Mouse (Mus musculus) spleen, adult 18-20 months (tissue): ENCODE data around the gene Kcnma1.

ENCODE experiments used
- DNase-seq, 2 experiments: peaks; one replicate each; pipeline ENCODE4 v3.0.0; 2022; ENCODE audit warnings: mixed read lengths in 2 of 2

Gene Kcnma1

DNA sequence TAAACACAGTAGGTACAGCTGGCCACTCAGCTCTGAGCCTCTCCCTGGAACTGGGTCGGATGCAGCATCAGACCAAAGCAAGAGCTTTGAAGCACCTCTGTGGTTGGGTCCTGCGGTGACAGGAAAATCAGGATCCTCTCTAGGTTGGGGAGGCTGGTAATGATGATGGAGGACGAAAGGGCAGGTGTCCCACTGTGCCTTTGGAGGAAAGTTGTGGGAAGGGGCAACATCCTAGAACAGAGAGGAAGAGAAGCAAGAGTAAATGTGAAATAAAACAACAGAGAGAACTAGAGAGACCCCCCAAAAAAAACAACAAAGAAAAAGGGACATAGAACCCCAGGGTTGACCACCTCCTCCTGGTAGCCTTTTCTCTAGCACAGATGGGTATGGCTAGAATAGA is at the start of gene Kcnma1:
TSS of gene Kcnma1 (minus strand) at position 101 of the 400 bp plus-strand sequence.
- DNase-seq, result no peak

DNA sequence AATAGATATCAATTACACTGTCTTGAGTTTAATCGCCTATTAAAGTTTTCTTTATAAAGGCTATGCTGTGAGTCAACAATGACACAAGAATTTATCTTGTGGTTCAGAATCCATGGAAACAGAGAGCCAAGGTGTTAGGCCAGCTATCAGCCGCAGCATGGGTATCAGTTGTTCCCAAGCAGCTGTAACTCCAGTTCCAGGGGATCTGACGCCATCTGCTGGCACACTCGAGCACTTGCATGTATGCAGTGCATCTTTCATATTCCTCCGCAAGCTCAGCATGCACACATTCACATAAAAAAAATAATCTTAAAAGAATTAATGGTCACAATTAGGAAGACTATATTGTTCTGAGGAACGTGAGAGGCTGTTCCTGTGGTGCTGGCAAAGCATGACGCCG is 45.5 kb upstream of the Kcnma1 start:
- no peak for DNase-seq

DNA sequence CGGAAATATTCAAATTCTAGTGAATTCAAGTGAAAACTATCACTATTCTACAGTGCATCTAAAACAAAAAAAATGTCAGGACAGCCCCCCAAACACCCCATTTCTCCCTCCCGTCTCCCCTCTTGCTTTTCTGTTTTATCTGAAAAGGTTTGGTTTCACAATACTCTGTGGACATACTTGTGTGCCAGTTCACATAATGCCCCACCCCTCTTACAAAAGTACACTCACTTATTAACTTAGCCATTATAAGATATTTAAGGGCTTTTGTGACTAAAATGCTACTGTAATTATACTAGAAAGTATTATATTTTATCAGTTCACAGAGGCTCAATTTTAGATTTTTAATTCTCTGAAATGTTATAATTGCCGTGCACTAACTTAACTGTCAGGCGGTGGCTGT is 45.0 kb upstream of the Kcnma1 start:
- no peak for DNase-seq

DNA sequence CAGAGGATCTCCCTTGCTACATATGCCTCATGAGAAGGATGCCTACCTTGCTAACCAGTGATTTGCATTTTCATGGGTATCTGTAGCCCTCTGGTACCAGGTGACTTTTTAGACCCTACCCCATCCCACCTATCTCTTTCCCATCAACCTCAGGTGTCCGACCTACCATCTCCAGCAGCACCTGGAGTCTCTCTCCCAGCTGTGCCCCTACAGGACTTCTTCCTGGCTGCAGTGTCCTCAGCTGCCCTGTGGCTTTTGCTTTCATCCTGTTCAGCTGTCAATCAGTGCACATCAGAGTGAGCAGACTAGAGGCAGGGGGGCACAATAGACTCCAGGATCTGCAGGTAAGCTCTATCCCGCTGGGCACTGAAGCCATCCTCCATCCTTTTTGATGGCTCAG is 37.5 kb upstream of the Kcnma1 start:
- DNase-seq, result no peak

DNA sequence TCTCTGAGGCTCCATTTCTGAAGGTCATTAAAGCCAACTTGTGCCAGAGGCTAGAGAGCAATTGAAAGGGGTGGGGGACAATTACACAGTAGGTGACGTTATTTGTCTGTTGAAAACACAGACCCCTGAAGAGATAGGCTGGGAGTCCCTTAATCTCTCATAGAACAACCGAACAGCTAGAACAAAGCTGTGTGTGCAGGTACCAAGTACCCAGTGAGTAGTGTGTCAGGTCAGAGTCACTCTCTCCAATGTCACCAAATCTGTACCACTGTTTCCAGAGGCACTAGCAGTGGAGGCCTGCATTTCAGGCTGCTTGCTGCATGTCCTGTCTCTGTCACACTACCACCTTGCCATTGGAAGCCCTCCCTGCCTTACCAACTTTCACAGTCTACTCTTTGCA is 22.3 kb upstream of the Kcnma1 start:
- no peak for DNase-seq

DNA sequence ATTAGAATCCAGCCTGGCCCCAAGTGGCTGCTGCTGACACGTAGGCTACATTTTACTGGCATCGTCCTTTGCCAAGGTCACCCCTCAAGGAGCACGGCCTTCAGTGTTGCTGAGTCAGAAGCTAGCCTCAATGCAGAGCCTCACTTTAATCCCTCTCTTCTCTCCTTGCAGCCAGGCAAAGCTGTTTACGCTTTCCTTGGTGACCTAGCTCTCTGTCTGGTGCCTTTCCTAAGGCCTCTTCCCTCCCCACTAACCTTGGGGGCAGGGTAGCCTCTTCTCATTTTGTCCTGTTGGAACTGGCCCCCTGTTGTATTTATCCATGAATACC is 21.9 kb upstream of the Kcnma1 start:
- DNase-seq, result no peak

DNA sequence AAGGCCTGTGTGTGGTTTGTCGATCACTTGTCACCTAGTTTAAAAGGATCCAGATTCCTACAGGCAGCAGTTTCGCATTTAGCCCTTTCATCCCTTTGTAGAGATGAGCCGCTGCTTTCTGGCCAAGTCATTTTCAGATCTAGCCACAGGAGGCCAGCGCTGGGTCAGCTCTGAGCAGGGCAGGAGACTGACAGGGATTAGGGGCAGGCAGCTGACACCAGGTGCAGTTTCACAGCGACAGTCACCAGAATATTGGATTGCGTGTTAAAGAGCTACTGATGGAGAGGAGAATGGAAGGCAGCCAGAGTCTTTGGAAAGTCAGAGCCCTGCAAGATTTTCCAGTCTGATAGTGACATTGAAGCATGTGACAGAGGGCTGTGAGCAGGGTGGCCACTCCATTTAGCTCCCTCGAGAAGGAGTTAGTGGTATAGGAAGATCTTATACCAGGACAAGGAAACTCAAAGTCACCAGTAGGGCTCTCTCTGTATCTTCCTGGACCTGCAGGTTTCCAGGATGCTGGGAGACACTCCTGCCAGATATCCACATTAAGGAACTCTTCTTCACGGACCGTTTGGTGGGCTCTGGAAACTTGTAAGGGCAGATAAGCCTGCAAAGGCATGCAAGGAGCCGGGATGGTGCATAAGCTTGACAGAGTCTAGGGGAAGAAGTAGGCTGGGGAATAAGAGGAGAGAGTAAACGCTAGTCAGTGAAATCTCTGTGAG is 21.4 kb upstream of the Kcnma1 start:
- DNase-seq, result no peak

DNA sequence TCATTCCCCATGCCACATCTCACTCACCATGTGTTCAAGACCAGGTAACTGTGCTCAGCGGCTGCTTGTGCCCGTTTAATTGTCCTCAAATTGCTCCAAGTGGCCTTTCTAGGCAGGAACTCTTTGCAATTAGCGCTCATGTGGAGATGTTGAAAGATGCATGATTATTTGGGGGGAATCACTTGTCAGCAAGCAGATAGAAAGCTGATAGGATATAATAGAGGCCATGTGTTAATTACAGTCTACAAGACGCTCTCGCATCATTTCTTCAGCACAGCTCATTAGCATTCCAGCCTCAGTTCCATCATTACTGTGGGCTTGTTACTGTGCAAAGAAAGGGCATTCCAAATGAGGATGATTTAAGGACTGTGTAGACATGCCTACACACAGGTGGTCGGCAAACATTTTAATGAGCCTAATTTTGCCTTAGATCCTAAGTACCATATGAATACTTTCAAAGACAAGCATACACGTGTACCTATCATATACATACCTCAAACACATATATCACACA is 18.6 kb upstream of the Kcnma1 start:
- DNase-seq, result no peak

DNA sequence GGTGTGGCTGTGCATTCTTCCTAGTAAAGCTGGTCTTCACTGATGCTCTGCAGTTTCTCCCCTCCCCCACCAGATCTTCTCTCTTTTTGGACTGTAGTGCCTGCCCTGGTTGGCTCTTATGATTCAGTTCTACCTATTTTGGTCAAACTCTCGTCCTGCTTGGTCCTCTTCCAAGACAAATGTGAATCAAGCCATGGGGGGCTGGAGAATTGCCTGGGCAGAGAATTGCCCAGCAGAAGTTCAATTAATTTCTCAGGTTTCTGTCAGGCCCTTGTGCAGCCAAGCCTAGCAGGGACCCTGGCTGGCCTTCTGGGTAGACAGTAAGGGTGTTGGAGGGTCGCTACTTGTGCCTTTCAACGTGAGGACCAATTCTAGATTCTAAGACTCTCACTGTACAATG is 17.9 kb upstream of the Kcnma1 start:
- no peak for DNase-seq

DNA sequence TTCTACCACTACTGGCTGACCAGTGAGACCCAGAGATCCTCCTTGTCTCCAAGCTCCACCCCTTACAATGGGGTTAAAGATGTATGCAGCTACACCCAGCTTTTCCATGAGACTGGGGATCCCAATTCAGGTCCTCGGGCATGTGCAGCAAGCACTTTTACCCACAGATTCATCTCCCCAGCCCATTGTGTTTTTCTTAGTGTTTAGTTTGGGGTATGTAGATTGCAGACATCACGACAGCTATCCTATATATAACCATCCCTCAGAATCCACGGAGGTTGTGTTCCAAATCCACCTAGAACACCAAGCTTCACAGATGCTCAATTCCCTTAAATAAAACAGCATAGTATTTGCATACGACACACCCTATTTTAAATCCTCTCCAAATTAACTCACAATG is 6.4 kb upstream of the Kcnma1 start:
- DNase-seq, result no peak

DNA sequence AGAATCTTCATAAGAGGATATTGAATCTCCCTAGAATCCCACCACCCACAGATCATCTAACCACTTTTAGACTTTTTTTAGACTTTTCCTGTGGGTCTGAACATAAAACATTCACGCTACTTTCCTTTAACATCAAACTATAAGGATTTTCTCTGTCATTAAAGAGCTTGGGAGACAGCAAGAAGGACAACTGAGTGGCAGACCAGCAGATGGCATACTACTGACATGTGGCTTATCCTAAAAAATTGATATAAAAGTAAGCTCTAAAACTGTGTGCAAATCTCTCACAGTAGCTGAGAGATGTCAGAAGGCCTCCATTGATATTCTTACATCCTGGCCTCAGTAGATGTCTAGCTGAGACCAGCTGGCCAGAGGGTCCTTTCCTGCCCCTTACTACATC is 4.3 kb downstream of the Kcnma1 start:
- no peak for DNase-seq

DNA sequence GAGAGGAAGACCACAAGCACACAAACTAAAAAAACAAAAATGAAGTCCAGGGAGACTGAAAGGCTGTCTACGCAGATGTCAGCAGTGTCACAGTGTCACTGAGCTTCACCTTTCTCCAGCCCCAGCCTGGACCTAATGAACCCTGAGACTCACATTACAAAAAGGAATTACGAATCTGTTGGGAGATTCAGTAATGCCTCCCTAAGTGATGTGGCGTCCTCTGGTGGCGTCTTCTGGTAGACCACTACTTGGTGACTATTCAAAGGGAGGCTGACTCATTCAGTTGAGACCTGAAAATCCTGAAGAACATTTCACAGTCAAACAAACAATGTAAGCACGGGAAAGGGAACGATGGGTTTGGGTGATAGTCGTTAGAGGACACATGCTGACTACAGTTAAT is 6.0 kb downstream of the Kcnma1 start:
- DNase-seq, result peak in 1 of 2 experiments; percentile 10

DNA sequence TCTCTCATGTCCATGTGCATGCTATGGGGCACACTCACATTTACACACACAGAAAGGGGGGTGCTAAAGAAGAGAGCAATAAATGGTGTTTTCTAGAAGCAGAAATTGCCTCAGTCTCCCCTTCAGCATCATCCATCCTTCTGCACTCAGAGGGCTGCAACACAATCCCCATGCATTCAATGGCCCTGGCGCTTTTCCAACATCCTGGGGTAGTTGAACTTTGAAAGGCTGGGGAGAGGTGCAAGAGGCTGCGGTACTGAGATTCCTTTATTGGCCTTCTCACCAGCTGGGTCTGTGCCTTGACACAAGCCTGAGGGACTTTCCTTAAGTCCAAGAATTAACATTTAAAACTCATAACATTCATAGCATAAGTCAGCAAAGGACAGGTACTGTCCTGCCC is 8.0 kb downstream of the Kcnma1 start:
- DNase-seq, result no peak

DNA sequence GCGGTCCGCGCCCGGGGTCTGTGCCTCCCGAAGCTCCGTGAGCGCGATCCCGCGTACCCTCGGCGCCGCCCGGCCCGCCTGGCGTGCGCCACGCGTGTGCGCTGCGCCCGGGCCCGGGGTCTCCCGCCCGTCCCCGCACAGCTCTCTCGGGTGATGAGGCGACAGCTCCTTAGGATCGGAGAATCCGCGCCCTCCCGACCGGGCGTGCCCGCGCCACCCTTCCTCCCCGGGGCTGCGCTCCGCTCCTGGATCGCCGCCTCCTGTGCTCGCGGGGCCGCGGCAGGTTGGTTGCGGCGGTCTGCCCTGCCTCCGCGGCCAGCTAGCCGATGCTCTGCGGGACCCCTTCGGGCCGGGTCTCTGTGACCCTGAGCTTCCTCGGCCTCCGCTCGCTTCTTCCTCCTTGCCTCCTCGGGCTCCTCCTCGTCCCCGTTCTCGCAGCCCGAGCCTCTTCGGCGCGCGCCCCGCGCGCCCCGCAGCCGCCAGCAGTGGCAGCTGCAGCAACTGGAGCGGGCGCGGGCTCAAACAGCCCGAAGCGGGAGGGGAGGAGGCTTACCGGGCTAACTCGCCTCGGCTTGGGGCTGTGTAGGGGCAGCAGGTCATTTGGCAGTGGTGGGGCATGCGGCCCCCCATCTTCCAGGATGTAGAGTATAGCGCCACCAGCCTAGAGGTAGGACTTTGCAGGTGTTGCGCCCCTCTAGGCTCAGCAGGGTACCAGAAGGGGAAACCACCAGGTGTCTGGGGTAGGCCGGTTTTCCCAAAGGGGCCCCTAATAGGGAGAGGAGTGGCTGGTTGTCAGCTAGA is 9.6 kb downstream of the Kcnma1 start:
- DNase-seq, result no peak

DNA sequence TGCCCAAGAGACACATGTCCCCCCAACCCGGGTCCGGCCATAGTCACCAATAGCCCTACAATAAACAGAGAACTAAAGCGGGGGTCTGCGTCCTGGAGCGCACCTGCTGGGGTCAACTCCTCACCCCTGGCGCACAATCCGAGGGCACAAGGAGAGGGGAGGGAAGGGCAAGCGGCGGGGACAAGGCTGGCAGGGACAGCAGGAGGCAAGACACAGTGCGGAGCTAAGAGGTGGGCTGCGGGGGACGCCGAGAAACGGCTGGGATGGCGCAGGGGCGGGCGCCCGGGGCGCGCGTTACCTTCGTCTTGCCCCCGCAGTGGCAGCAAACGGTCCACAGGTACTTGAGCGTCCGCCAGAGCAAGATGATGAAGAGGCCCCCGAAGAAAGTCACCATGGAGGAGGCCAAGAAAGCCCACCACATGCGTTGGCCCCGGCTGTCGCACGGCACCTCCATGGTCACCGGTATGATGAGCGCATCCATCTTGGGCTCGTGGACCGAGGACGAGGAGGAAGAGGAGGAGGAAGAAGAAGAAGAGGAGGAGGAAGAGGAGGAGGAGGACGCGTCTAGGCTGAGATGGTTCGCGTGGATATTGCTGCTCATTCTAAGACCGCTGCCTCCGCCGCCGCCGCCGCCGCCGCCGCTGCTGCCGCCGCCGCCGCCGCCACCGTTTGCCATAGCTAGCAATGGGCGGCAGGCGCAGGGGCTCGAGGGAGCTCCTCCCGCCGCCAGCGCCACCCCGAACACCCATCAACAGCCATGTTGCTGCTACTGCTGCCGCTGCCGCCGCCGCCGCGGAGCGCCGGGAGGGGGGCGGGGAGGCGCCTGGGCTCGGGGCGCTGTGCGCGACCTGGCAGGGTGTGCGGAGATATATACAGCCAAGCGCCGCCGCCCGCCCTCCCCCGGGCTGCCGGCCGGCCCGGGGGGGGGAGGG is 10.6 kb downstream of the Kcnma1 start:
- no peak for DNase-seq

DNA sequence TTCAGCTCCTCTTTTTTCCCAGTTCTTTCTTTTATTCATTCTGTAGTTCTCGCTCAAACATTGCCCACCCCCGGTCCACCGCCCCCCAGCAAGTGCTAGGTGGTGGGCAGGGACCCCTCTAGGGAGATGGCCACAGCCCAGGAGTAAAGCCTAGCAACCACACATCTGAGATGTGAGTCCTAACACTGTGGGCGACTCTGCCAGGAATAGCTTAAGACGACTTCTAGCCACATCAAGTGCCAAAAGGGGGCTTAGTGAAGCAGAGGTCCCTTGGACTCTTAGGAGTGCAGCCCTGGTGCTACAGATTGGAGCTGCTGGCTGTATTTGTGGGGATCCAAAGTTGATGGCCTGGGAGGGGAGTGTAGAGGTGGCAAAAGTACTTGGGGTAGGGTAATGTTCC is 11.6 kb downstream of the Kcnma1 start:
- no peak for DNase-seq

DNA sequence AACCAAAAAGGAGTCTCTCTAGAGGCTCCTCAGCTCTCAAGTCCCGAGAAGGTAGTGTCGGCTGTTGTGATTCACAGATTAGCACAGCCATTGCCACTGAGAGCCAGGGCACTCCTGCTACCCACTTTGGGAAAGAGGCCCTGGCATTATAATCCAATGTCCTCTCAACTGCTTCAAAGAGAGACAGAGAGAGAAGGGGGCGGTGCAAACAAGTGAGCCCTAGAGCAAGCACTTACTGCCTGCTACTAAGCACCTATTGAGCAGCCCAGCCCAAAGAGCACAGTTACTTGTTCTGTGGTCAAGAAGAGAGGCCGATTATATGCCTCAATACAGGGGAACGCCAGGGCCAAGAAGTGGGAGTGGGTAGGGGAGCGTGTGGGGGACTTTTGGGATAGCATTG is 16.4 kb downstream of the Kcnma1 start:
- no peak for DNase-seq

DNA sequence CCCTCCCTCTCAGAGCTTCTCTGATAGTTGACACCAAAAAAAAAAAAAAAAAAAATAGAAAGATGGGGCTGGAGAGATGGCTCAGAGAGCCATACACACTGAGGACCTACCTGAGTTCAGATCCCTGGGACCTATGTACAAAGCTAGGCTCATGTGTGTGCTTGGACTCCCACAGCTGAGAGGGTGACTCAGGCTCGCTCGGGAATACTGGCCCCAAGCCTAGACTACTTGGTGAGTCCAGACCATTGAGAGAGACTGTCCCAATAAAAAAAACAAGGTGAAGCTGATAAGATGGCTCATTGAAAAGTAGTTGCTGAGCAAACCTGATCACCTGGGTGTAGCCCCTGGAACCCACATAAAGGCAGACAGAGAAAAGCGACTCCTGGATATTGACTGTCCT is 18.5 kb downstream of the Kcnma1 start:
- DNase-seq, result no peak

DNA sequence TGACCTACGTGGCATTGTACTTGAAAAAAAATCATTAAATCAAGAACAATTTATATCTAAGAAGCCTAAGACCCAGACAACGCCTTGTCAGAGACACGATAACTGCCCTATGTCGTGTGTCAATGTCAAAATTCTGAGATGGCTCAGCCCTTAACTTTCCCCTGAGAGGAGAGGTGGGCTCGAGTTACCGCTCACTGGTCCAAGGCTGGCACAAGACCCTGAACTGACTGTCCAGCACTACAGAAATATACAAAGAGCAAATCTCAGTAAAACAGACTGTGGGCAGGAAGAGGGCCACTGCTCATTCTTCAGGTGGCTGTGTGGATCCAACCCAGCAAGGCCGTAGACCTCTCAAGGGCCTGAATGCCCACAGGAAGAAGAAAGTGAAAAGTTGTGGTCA is 23.4 kb downstream of the Kcnma1 start:
- no peak for DNase-seq

DNA sequence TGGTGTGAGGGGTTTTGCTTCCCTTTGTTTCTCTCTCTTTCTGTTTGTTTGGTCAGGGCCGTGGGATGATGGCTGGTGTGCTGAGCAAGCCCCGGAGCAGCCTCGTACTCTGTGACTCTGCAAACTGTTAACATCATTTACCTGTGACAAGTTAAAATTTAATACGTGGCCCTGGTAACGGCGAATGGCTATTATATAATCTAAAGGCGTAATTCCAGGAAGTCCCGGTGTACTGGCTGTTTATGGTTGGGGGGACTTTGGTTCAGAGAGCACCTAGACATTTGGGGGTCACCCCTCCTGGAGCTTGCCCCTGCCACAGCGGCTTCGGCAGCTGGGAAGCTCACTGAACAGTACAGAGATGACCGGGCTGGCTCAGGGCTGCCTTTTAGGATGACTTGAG is 24.6 kb downstream of the Kcnma1 start:
- no peak for DNase-seq

DNA sequence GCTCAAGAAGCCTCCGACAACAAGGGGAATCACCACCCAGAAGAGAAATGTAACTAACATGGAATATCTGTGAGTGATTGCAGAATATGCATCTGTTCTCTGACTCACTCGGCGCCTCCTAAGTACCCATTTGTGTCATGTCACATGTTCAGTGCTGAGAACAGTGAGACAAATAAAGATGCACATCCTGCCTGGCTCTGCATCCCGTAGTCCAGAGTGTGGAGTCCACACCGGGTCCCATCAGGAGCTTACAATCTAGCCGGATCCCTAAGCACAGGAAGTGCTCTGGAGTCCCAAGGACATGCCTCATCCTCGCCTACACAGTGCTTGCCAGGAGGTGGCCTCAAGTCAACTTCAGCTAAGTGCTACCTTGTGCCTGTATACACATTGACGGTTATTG is 32.1 kb downstream of the Kcnma1 start:
- no peak for DNase-seq

DNA sequence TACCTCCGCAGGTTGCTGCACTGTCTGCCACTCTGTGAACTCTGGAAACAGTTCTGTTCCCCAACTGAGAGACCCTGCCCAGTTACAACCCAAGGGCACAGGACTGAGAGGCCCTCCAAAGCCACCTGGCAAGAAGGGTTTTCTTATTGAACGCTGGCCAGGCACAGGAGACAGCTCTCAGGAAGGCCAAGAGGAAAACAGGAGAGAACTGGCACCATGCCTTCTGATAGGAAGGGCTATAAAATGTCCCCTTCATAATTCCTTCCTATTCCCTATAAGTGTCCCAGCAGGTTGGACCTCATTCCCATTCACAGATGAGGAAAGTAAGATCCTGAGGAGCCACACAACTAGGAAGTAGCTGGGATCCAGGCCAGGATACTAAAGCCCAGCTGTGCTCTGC is 39.6 kb downstream of the Kcnma1 start:
- no peak for DNase-seq

DNA sequence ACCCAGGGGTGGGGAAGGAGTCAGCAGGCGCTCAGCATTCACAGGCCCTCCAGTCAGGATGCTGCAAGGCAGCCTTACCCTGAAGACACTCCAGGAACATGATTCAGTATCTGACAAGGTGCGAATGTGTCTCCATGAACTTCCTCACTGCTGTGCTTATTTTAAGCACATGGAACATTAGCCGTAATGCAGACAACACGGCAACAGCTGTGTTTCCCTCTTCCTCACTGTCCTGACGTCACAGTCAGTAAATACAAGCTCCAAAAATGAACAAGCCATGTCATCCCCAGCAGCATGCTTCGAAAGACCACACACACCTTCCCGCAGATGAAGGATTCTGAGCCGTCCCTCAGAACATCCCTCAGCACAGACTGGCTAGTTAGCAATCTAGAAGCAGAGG is 47.8 kb downstream of the Kcnma1 start:
- DNase-seq, result no peak
